Mouse (Mus musculus): ENCODE data around the gene Btbd2. TPM values are rescaled to one million over a fixed set of nuclear protein-coding genes. Genes with fewer than 3 reads are reported as not detected.

Btbd2 gene
- polyA plus RNA-seq, 1 experiment from 2014 or later, result 10.7 TPM

DNA sequence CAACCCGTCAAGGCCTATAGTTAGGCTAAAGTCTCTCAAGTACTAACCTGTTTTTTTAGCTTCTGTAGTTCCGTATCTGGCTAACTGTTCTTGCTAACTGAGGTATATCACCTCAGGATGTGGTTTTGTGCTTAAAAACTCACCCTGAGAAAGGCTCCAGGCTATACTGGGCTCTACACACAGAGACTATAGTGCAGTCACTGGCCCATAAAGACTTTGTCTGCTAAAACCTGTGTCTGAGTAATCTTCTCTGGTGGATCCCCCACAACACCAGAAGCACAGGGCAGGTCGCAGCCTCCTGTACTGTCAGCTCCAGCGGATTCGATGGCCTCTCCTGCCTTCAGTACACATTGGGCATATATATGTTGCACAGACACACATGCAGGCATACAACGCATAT, 25.1 kb upstream of the Btbd2 start:
- peak overlapping the region; percentile 42; the same call in 1 of the 2 replicates for H3K27ac ChIP-seq (ENCODE audit: low read depth)
- peaks cover 49% of the 10 kb centered on the region for H3K4me1 ChIP-seq (ENCODE audit: insufficient read depth)
- peaks cover 19% of the 10 kb centered on the region for H3K36me3 ChIP-seq (replicated peaks; ENCODE audit: insufficient read depth, low read length)
- H3K9me3 ChIP-seq (ENCODE audit: low read length), result no peaks in the 10 kb centered on the region
- H3K4me3 ChIP-seq (ENCODE audit: low read depth, low read length), result no peak overlapping the region
- no peaks in the 10 kb centered on the region for H3K27me3 ChIP-seq (ENCODE audit: insufficient read depth, low read length)
- no peak overlapping the region for H3K4me2 ChIP-seq (ENCODE audit: low read depth, low read length)
- TF ChIP-seq EP300 (IDR thresholded peaks at IDR 0.05; ENCODE audit: low read depth), result no peak
- no peak for TF ChIP-seq CTCF (IDR thresholded peaks at IDR 0.05; ENCODE audit: low read depth)
- no peak overlapping the region for H3K9ac ChIP-seq (replicated peaks)
- no peak for DNase-seq
- no peak for ATAC-seq
- 75% methylated on average over 6 of the region's 6 CpGs for WGBS (ENCODE audit: insufficient replicate concordance)

DNA sequence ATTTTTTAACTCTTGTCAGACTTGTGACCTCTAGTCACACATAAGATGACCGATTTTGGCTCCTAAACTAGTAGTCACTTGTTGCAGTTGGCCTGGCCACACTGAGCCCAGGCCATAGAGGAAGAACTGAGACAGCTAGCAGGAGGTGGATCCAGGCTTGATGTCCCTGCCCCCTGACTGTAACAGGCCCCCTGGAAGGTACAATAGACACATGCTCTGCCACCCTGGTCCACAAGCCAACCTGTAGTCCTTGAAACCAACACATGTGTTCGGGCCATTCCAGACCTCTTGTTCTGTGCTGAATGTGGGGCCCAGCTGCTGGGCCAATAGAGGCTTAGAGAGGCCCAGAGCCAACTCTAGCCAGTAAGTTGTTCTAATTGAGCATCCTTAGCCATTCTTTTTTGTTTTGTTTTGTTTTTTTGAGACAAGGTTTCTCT, 23.4 kb upstream of the Btbd2 start:
- peak overlapping the region; percentile 100 for H3K27ac ChIP-seq (ENCODE audit: low read depth)
- 0 out of 2 replicates have a peak, but pooled peaks cover 3% of the 10 kb centered on the region for H3K36me3 ChIP-seq (replicated peaks; ENCODE audit: insufficient read depth, low read length)
- no peak overlapping the region for H3K4me2 ChIP-seq (ENCODE audit: low read depth, low read length)
- peaks cover 46% of the 10 kb centered on the region for H3K4me1 ChIP-seq (ENCODE audit: insufficient read depth)
- ATAC-seq (no peak), DNase-seq (no peak)
- H3K9me3 ChIP-seq (ENCODE audit: low read length), result no peaks in the 10 kb centered on the region
- 64% methylated on average over 2 of the region's 2 CpGs for WGBS (ENCODE audit: insufficient replicate concordance)
- TF ChIP-seq CTCF (IDR thresholded peaks at IDR 0.05; ENCODE audit: low read depth) (no peak), EP300 (IDR thresholded peaks at IDR 0.05; ENCODE audit: low read depth) (no peak)
- H3K27me3 ChIP-seq (ENCODE audit: insufficient read depth, low read length), result no peaks in the 10 kb centered on the region
- no peak overlapping the region; the same call in 1 of the 2 replicates for H3K9ac ChIP-seq (replicated peaks)
- H3K4me3 ChIP-seq (ENCODE audit: low read depth, low read length), result no peak overlapping the region

DNA sequence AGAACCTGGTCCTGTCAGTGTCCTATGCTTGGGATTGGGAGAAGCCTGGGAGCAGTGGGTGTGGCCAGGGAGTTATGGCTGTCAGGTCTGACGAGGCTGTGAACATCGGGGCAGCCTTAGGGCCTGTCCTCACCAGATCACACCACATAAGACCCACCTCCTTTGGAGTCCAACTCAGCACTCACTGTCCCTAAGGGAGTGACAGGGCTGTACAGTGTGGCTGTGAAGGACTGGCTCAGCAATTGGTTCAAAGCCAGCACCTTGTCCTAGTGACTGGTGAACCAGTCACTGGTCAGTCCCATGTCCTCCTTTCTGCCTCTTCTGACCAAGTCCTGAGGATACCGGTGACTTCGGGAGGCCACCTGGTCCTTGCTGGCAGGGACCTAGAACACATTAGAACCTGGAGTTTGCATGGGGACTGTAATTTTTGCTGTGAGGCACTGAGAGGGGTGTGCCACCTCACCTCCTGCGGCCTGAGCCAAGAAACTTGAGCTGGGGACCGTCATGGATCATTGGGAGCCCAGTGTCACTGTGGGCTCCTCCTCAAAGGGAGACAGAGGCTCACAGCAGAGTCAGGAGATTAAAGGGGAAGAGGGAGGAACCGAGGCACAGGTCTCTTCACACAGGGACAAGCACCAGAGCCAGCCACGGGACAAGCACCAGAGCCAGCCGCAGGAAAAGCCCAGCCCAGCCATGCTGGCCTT, 22.8 kb upstream of the Btbd2 start:
- no peak for TF ChIP-seq EP300 (IDR thresholded peaks at IDR 0.05; ENCODE audit: low read depth)
- TF ChIP-seq CTCF (IDR thresholded peaks at IDR 0.05; ENCODE audit: low read depth), result no peak
- Histone ChIP-seq H3K4me1 (ENCODE audit: insufficient read depth) (peaks cover 47% of the 10 kb centered on the region), H3K9ac (replicated peaks) (peak overlapping the region; percentile 82; the same call in 1 of the 2 replicates), H3K27me3 (ENCODE audit: insufficient read depth, low read length) (no peaks in the 10 kb centered on the region), H3K4me2 (ENCODE audit: low read depth, low read length) (peak overlapping the region; percentile 78; the same call in 1 of the 2 replicates), H3K27ac (ENCODE audit: low read depth) (peak overlapping the region; percentile 100), H3K36me3 (replicated peaks; ENCODE audit: insufficient read depth, low read length) (no peaks in the 10 kb centered on the region), H3K4me3 (ENCODE audit: low read depth, low read length) (no peak overlapping the region), H3K9me3 (ENCODE audit: low read length) (no peaks in the 10 kb centered on the region)
- no peak for ATAC-seq
- no peak for DNase-seq
- 49% methylated on average over 9 of the region's 9 CpGs for WGBS (ENCODE audit: insufficient replicate concordance)

- Histone ChIP-seq H3K4me3 (ENCODE audit: low read depth, low read length) (peak overlapping the region; percentile 95; the same call in 1 of the 2 replicates), H3K4me1 (ENCODE audit: insufficient read depth) (peaks cover 48% of the 10 kb centered on the region), H3K27ac (ENCODE audit: low read depth) (peak overlapping the region; percentile 100), H3K36me3 (replicated peaks; ENCODE audit: insufficient read depth, low read length) (peaks cover 3% of the 10 kb centered on the region; the same call in 1 of the 2 replicates), H3K9me3 (ENCODE audit: low read length) (no peaks in the 10 kb centered on the region), H3K9ac (replicated peaks) (peak overlapping the region; percentile 82), H3K4me2 (ENCODE audit: low read depth, low read length) (peak overlapping the region; percentile 78), H3K27me3 (ENCODE audit: insufficient read depth, low read length) (no peaks in the 10 kb centered on the region)
- 21% methylated on average over 10 of the region's 10 CpGs for WGBS (ENCODE audit: insufficient replicate concordance)
- TF ChIP-seq EP300 (IDR thresholded peaks at IDR 0.05; ENCODE audit: low read depth), result no peak
- no peak for TF ChIP-seq CTCF (IDR thresholded peaks at IDR 0.05; ENCODE audit: low read depth)
- DNase-seq (peak; percentile 70), ATAC-seq (no peak)
Measured at GRCm38 (mm10) chr10:80678601-80679377, 21.9 kb upstream of the Btbd2 start.

GRCm38 (mm10) chr10:80677942-80678436, 21.1 kb upstream of the Btbd2 start, which contains the start of gene Mknk2:
Mknk2 (minus strand) TSS chr10:80678112.
- H3K9me3 ChIP-seq (ENCODE audit: low read length), result no peaks in the 10 kb centered on the region
- H3K36me3 ChIP-seq (replicated peaks; ENCODE audit: insufficient read depth, low read length), result peaks cover 9% of the 10 kb centered on the region
- peak within 1 kb of the TSS; percentile 82 for H3K9ac ChIP-seq (replicated peaks)
- 0 out of 2 replicates have a peak, but pooled peaks have one; percentile 8 for TF ChIP-seq CTCF (IDR thresholded peaks at IDR 0.05; ENCODE audit: low read depth)
- peak; percentile 79 for TF ChIP-seq EP300 (IDR thresholded peaks at IDR 0.05; ENCODE audit: low read depth)
- H3K27ac ChIP-seq (ENCODE audit: low read depth), result peak within 1 kb of the TSS; percentile 100
- H3K4me1 ChIP-seq (ENCODE audit: insufficient read depth), result peaks cover 54% of the 10 kb centered on the region
- 7% methylated on average over 8 of the region's 8 CpGs for WGBS (ENCODE audit: insufficient replicate concordance)
- peak within 1 kb of the TSS; percentile 78 for H3K4me2 ChIP-seq (ENCODE audit: low read depth, low read length)
- H3K27me3 ChIP-seq (ENCODE audit: insufficient read depth, low read length), result no peaks in the 10 kb centered on the region
- peak within 1 kb of the TSS; percentile 95 for H3K4me3 ChIP-seq (ENCODE audit: low read depth, low read length)
- DNase-seq, result peak; percentile 97
- peak; percentile 75 for ATAC-seq

All from liver, postnatal 0 days (tissue).